Mouse (Mus musculus) cerebellum, postnatal 36 days (tissue): Measurements from ENCODE around the gene Ift81.

Source experiments
- DNase-seq, 2 experiments: peaks; one replicate each; pipeline ENCODE4 v3.0.0; 2021 to 2022; ENCODE audit warnings: mixed read lengths in 2 of 2

Ift81 gene

GRCm38 (mm10) chr5:122513421-122514126 lies 100.7 kb downstream of the Ift81 start:
- DNase-seq = no peak

- DNase-seq = no peak
Observed at GRCm38 (mm10) chr5:122512011-122512410, 102.3 kb downstream of the Ift81 start.

- peak in 1 of 2 experiments; percentile 17 for DNase-seq
Observed at GRCm38 (mm10) chr5:122511405-122511804, 102.9 kb downstream of the Ift81 start.

- DNase-seq = peak; percentile 65 to 67
Observed at GRCm38 (mm10) chr5:122510651-122511157, 103.6 kb downstream of the Ift81 start.

GRCm38 (mm10) chr5:122509608-122510007 lies 104.7 kb downstream of the Ift81 start:
- no peak for DNase-seq

GRCm38 (mm10) chr5:122508861-122509306 lies 105.4 kb downstream of the Ift81 start:
- DNase-seq = peak; percentile 76 to 81

- no peak for DNase-seq
Observed at GRCm38 (mm10) chr5:122507396-122507795, 106.9 kb downstream of the Ift81 start.

GRCm38 (mm10) chr5:122506462-122506861 lies 107.9 kb downstream of the Ift81 start:
- DNase-seq = no peak

- no peak for DNase-seq
Observed at GRCm38 (mm10) chr5:122505554-122505953, 108.8 kb downstream of the Ift81 start.

- DNase-seq = no peak
Observed at GRCm38 (mm10) chr5:122503760-122504119, 110.6 kb downstream of the Ift81 start.

GRCm38 (mm10) chr5:122503015-122503759 lies 111.1 kb downstream of the Ift81 start:
- no peak for DNase-seq

GRCm38 (mm10) chr5:122502077-122502941 lies 112.0 kb downstream of the Ift81 start, which contains the start of gene Atp2a2:
Gene Atp2a2, minus strand, starts transcription at chr5:122502225.
- peak; percentile 90 to 94 for DNase-seq

- DNase-seq = peak; percentile 60 to 67
Observed at GRCm38 (mm10) chr5:122501101-122502076, 112.9 kb downstream of the Ift81 start.

- DNase-seq = no peak
Observed at GRCm38 (mm10) chr5:122500563-122500962, 113.8 kb downstream of the Ift81 start.
